14 mouse cellular contexts compared by ENCODE assay signal in genomic region chr11:72409649-72410385, GRCm38 (mm10). TPM values are rescaled to one million over a fixed set of nuclear protein-coding genes. Genes with fewer than 3 reads are reported as not detected.
DNase-seq lines count a peak whose midpoint lies in the region; ATAC-seq and TF ChIP-seq lines count a peak whose summit lies in the region.
"Had no signal": no experiment of that assay in that cellular context is flagged by ENCODE, and none has a peak within 500 bp of the region (broad histone marks: within the 10 kb centered on the region; RNA-seq: fewer than 3 reads in every experiment).

No protein-coding gene starts in this region.

- ATAC-seq in midbrain, embryonic 11.5 days (ENCODE audit: low FRiP score): no peak
- ATAC-seq in midbrain, embryonic 15.5 days (replicated peaks): no peak
- ATAC-seq in liver, embryonic 12.5 days: no peak

- DNase-seq in heart, adult 2 months: peak in 1 of 2 experiments; percentile 37
- no peak for DNase-seq in heart, adult 18-20 months
- no peak for DNase-seq in midbrain, embryonic 11.5 days (ENCODE audit: low spot score, missing footprints)
- no peak for DNase-seq in layer of hippocampus, postnatal 10 days (ENCODE audit: low spot score in 2 of 2)
- no peak for DNase-seq in cerebellum, adult 18-20 months
- DNase-seq in embryo, embryonic 11 days: no peak
- DNase-seq: cerebellum, postnatal 25 days; gastrocnemius, postnatal 10 days; thymus, postnatal 36 days had no signal

- peak overlapping the region; percentile 40 for H3K4me3 ChIP-seq in heart, adult 2 months
- no peak overlapping the region for H3K4me3 ChIP-seq in midbrain, embryonic 11.5 days (ENCODE audit: low read depth, low read length)
- no peak overlapping the region for H3K4me3 ChIP-seq in midbrain, embryonic 15.5 days
- H3K4me3 ChIP-seq in liver, embryonic 12.5 days: peak overlapping the region; percentile 65; the same call in 1 of the 2 replicates
- H3K4me3 ChIP-seq: left cerebral cortex, adult 2 months had no signal

- peak overlapping the region; percentile 38; the same call in 1 of the 2 replicates for H3K27ac ChIP-seq in heart, adult 2 months
- no peak overlapping the region for H3K27ac ChIP-seq in midbrain, embryonic 11.5 days (ENCODE audit: low read depth, low read length)
- no peak overlapping the region for H3K27ac ChIP-seq in midbrain, embryonic 15.5 days
- no peak overlapping the region for H3K27ac ChIP-seq in liver, embryonic 12.5 days
- H3K27ac ChIP-seq: left cerebral cortex, adult 2 months had no signal

- intact Hi-C loops in heart, adult 2 months (cut with DNase I): loop anchor here (2.0 kb wide), 2 partner anchors 13 to 19 kb away; no protein-coding TSS in a partner anchor

- H3K9me3 ChIP-seq in midbrain, embryonic 11.5 days (ENCODE audit: control insufficient read depth, low read length): no peaks in the 10 kb centered on the region
- no peaks in the 10 kb centered on the region for H3K9me3 ChIP-seq in midbrain, embryonic 15.5 days
- H3K9me3 ChIP-seq in liver, embryonic 12.5 days (replicated peaks): no peaks in the 10 kb centered on the region

- H3K9ac ChIP-seq in heart, adult 2 months (ENCODE audit: low read depth, low read length): peak overlapping the region; percentile 16
- no peak overlapping the region for H3K9ac ChIP-seq in midbrain, embryonic 11.5 days (ENCODE audit: low read length)
- H3K9ac ChIP-seq in midbrain, embryonic 15.5 days: no peak overlapping the region
- H3K9ac ChIP-seq in liver, embryonic 12.5 days: no peak overlapping the region

- 43% methylated on average over 12 of the region's 12 CpGs for WGBS in heart, adult 2 months
- 72% methylated on average over 12 of the region's 12 CpGs for WGBS in midbrain, embryonic 11.5 days
- WGBS in midbrain, embryonic 15.5 days: 70% methylated on average over 12 of the region's 12 CpGs
- WGBS in liver, embryonic 12.5 days (ENCODE audit: insufficient replicate concordance): 78% methylated on average over 12 of the region's 12 CpGs

- H3K79me2 ChIP-seq in heart, adult 2 months (replicated peaks; ENCODE audit: control insufficient read depth, insufficient read depth, low read length): no peaks in the 10 kb centered on the region; the same call in 1 of the 2 replicates

- peaks cover 28% of the 10 kb centered on the region for H3K4me1 ChIP-seq in heart, adult 2 months (ENCODE audit: control insufficient read depth, insufficient read depth, low read length)
- H3K4me1 ChIP-seq in midbrain, embryonic 11.5 days (ENCODE audit: control insufficient read depth, insufficient read depth, low read length): peaks cover 8% of the 10 kb centered on the region
- H3K4me1 ChIP-seq in midbrain, embryonic 15.5 days: peaks cover 17% of the 10 kb centered on the region
- H3K4me1 ChIP-seq in liver, embryonic 12.5 days: peaks cover 76% of the 10 kb centered on the region

- TF ChIP-seq CTCF in heart, adult 2 months (IDR thresholded peaks at IDR 0.05): no peak

- H3K27me3 ChIP-seq in heart, adult 2 months (ENCODE audit: control insufficient read depth, insufficient read depth, low read length): no peaks in the 10 kb centered on the region
- peaks cover 4% of the 10 kb centered on the region for H3K27me3 ChIP-seq in midbrain, embryonic 11.5 days (ENCODE audit: control insufficient read depth, insufficient read depth, low read length)
- peaks cover 21% of the 10 kb centered on the region for H3K27me3 ChIP-seq in midbrain, embryonic 15.5 days (replicated peaks)
- peaks cover 81% of the 10 kb centered on the region for H3K27me3 ChIP-seq in liver, embryonic 12.5 days (replicated peaks)

- H3K4me2 ChIP-seq in midbrain, embryonic 11.5 days: peak overlapping the region; percentile 96; the same call in 1 of the 2 replicates
- H3K4me2 ChIP-seq in midbrain, embryonic 15.5 days: no peak overlapping the region
- peak overlapping the region; percentile 98 for H3K4me2 ChIP-seq in liver, embryonic 12.5 days

- TF ChIP-seq POLR2A in heart, adult 2 months (IDR thresholded peaks at IDR 0.05; ENCODE audit: insufficient read depth, low read depth, low read length): no peak

- H3K36me3 ChIP-seq in heart, adult 2 months (ENCODE audit: control insufficient read depth, insufficient read depth, low read length): no peaks in the 10 kb centered on the region
- no peaks in the 10 kb centered on the region for H3K36me3 ChIP-seq in midbrain, embryonic 11.5 days (ENCODE audit: control insufficient read depth, insufficient read depth, low read length)
- no peaks in the 10 kb centered on the region for H3K36me3 ChIP-seq in midbrain, embryonic 15.5 days (replicated peaks)
- H3K36me3 ChIP-seq in liver, embryonic 12.5 days: no peaks in the 10 kb centered on the region

- TF ChIP-seq EP300 in heart, adult 2 months (IDR thresholded peaks at IDR 0.05; ENCODE audit: insufficient read depth, low read depth, low read length): no peak

RNA-seq across cellular contexts. Expression of gene Smtnl2, which starts 1.7 kb away (rescaled TPM):
- total RNA-seq in heart, adult 2 months (2021): 10 to 100 TPM; 13.1 to 14.3 TPM
- 12.7 and 18.9 TPM in 2 replicates for polyA plus RNA-seq in heart, adult 2 months (2012; rRNA removed)
- 10 to 100 TPM in 1 of 2 experiments, 1 to 10 TPM in 1; 9.4 to 11.3 TPM for total RNA-seq in heart, adult 18-20 months (2021)
- polyA plus RNA-seq in midbrain, embryonic 11.5 days (2014; fragmentation: Nextera tagmentation; extraction: Ambion mirVana): 3.7 and 4.1 TPM in 2 replicates
- polyA plus RNA-seq in midbrain, embryonic 15.5 days (2015; fragmentation: Nextera tagmentation; extraction: Ambion mirVana): 8.1 and 9.3 TPM in 2 replicates
- 11.3 and 12.5 TPM in 2 replicates for polyA plus RNA-seq in liver, embryonic 12.5 days (2016; fragmentation: Nextera tagmentation; extraction: Ambion mirVana)
- total RNA-seq in layer of hippocampus, postnatal 10 days (2021): 1 to 10 TPM; 4.5 to 5.0 TPM
- total RNA-seq: neutrophil, adult 5-6 weeks had no signal

RNA-seq across cellular contexts. Expression of gene Ggt6, which starts 25.5 kb away (rescaled TPM):
- not detected for total RNA-seq in heart, adult 2 months (2021)
- polyA plus RNA-seq in heart, adult 2 months (2012; rRNA removed): 0.20 TPM in 1 of 2 replicates, not detected in the other
- not detected for total RNA-seq in heart, adult 18-20 months (2021)
- polyA plus RNA-seq in midbrain, embryonic 11.5 days (2014; fragmentation: Nextera tagmentation; extraction: Ambion mirVana): not detected in 2 replicates
- not detected in 2 replicates for polyA plus RNA-seq in midbrain, embryonic 15.5 days (2015; fragmentation: Nextera tagmentation; extraction: Ambion mirVana)
- 0.12 TPM in 1 of 2 replicates, not detected in the other for polyA plus RNA-seq in liver, embryonic 12.5 days (2016; fragmentation: Nextera tagmentation; extraction: Ambion mirVana)
- not detected for total RNA-seq in layer of hippocampus, postnatal 10 days (2021)
- total RNA-seq: neutrophil, adult 5-6 weeks had no signal
- polyA plus RNA-seq: C2C12 had no signal

RNA-seq across cellular contexts. Expression of gene Mybbp1a, which starts 31.3 kb away (rescaled TPM):
- 10 to 100 TPM; 42.7 to 46.1 TPM for total RNA-seq in heart, adult 2 months (2021)
- polyA plus RNA-seq in heart, adult 2 months (2012; rRNA removed): 21.8 and 30.6 TPM in 2 replicates
- total RNA-seq in heart, adult 18-20 months (2021): 10 to 100 TPM; 43.1 to 47.5 TPM
- polyA plus RNA-seq in midbrain, embryonic 11.5 days (2014; fragmentation: Nextera tagmentation; extraction: Ambion mirVana): 142 and 144 TPM in 2 replicates
- 67.5 and 69.4 TPM in 2 replicates for polyA plus RNA-seq in midbrain, embryonic 15.5 days (2015; fragmentation: Nextera tagmentation; extraction: Ambion mirVana)
- 174 and 192 TPM in 2 replicates for polyA plus RNA-seq in liver, embryonic 12.5 days (2016; fragmentation: Nextera tagmentation; extraction: Ambion mirVana)
- total RNA-seq in layer of hippocampus, postnatal 10 days (2021): 10 to 100 TPM; 50.2 to 55.0 TPM

RNA-seq across cellular contexts. Expression of gene Tekt1, which starts 47.6 kb away (rescaled TPM):
- total RNA-seq in heart, adult 2 months (2021): not detected
- 0.49 TPM in 1 of 2 replicates, not detected in the other for polyA plus RNA-seq in heart, adult 2 months (2012; rRNA removed)
- under 1 TPM in 1 of 2 experiments, not detected in 1; 0.75 TPM for total RNA-seq in heart, adult 18-20 months (2021)
- polyA plus RNA-seq in midbrain, embryonic 11.5 days (2014; fragmentation: Nextera tagmentation; extraction: Ambion mirVana): 4.2 and 5.3 TPM in 2 replicates
- polyA plus RNA-seq in midbrain, embryonic 15.5 days (2015; fragmentation: Nextera tagmentation; extraction: Ambion mirVana): 9.7 and 11.2 TPM in 2 replicates
- 0.08 and 0.12 TPM in 2 replicates for polyA plus RNA-seq in liver, embryonic 12.5 days (2016; fragmentation: Nextera tagmentation; extraction: Ambion mirVana)
- 1 to 10 TPM; 2.5 to 4.7 TPM for total RNA-seq in layer of hippocampus, postnatal 10 days (2021)
- total RNA-seq: neutrophil, adult 5-6 weeks had no signal
- polyA plus RNA-seq: C2C12 had no signal

Comparison
In these comparisons a context has a peak if more than half of its experiments do, and no peak if none do; other contexts are left out.
1. H3K4me3 ChIP-seq: peak in heart, adult 2 months (single experiment) and liver, embryonic 12.5 days (single experiment); none in midbrain, embryonic 11.5 days (single experiment) and midbrain, embryonic 15.5 days (single experiment).